Mouse (Mus musculus) retina, embryonic 14.5 days (tissue): ENCODE measurements at regions not wholly inside any gene's neighbourhood (a gene's known extent, or its start where the extent isn't known, plus 50 kb on each side); places are given as distances from the start of the nearest gene placed in this dataset.
A peak's percentile ranks its signal among the peaks of the same experiment; 100 is the strongest.

ENCODE experiments used
- DNase-seq: peaks from one replicate; pipeline ENCODE4 v3.0.0-alpha.2; 2015; ENCODE audit warnings: low spot score

- no peak for DNase-seq
Measured at GRCm38 (mm10) chr4:107736866-107737265, 52.8 kb upstream of the Dmrtb1 start.

DNA sequence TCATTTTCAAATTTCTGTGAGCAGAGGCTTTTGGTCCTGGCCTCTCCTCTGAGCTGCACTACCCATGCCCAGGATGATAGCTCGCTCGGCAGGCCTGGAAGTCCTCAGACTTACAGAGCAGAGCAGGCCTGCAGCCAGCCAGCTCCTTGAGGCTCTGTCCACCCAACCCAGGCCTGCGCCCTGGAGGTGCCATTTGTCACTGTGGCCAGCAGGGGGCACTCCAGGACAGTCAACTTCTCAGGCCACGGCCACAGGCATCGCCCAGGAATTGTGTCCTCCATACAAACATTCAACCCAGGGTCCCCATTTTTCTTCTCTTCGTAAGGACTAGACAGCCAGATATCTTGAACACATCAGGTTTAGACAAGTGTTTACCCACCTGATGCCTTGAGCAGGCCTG is 53.9 kb upstream of the Dmrtb1 start:
- DNase-seq = peak; percentile 95

DNA sequence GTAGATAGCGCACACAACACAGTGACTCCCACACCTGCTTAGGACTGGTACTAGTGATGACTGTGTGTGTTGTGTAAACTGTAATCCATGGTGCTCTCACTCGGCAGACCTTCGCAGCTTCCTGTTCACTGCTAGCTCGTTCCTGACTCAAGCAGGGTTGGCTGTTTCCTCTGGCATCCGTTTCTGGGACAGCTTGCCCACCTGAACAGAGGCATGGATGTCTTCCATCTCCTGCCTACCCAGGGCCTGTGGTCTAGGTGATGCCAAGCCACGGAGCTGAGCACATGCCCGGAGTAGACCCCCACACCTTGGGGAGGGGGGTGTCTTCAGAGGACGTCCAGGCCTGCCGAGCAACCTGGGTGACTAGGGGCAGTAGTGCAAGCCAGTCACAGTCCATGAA is 54.7 kb upstream of the Dmrtb1 start:
- DNase-seq = no peak

GRCm38 (mm10) chr4:107739789-107740405 is 55.9 kb upstream of the Dmrtb1 start:
- DNase-seq = no peak

- DNase-seq = no peak
Measured at GRCm38 (mm10) chr4:107743646-107744045, 58.4 kb upstream of the Lrp8 start.

DNA sequence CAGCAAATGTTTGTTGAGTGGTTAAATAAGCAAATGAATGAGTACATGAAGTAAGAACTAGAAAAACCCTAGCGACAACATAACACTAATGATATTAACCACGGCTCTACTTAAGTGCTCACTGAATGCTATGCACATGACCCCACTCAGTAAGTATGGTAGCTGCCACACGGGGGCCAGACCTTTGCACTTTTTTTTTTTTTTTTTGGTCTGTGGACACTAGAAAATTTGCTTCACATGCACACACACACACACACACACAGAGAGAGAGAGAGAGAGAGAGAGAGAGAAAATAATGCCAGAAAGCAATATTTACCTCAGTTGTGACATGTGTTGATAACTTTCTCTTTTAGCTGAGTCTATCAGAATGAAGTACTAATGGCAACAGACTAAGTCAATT is 55.7 kb upstream of the Lrp8 start:
- DNase-seq = no peak

DNA sequence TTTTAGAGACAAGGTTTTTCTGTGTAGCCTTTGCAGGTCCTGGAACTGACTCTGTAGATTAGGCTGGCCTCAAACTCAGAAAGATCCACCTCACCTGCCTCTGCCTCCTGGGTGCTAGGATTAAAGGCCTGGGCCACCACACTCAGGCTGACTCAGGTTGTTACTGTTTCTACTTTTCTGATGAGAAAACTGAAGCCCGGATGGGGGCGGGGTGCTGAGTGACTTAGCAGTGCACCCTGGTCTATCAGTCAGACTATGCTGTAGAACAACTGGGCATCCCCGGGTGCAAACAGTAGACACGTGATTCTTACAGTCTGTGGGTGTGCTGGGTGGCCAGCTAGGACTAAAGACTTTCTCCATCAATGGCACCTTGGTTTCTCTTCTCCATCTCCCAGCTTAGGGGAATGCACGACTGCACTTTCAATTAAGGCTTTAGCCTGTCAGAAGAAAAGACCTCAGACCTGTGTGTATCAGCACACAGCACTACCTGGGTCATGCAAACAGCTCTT is 55.1 kb upstream of the Lrp8 start:
- DNase-seq = no peak

DNA sequence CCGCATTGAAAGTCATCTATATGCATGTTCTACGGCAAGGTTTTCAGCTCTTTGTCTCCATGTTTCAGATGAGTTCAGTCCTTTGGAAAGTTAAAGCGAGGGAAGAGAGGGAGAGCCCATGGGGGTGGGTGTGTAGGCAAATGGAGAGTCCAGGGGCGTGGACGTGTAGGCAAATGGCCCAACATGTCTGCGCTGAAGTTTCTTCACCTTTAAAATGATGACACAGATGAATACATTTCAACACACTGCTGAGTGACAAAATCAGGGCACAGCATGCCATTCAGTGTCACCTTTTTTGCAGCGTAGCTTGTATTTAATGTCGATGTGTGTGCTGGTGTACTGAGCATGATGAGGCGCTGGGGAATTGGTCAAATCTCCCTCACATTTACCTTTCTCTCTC is 54.6 kb upstream of the Lrp8 start:
- no peak for DNase-seq

GRCm38 (mm10) chr4:107747907-107748628 is 54.0 kb upstream of the Lrp8 start:
- DNase-seq = no peak

DNA sequence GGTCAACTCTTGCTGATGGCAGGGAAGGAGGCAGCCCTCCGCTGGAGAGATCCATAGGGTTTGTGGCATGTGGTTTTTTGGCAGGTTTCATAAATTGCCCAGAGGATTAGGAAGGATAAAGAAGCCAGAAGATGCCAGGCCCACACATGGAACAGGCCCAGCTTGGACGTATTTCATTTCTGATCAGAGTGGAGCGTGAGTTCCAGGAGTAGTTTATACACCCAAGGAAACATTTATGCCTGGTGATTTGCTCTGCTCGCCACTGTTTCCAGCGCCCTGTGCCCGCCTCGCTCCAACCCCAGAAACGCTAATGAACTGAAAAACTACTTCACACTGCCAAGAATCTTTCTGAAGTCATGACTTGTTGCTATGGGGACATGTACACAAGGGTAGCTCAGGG is 53.0 kb upstream of the Lrp8 start:
- no peak for DNase-seq

DNA sequence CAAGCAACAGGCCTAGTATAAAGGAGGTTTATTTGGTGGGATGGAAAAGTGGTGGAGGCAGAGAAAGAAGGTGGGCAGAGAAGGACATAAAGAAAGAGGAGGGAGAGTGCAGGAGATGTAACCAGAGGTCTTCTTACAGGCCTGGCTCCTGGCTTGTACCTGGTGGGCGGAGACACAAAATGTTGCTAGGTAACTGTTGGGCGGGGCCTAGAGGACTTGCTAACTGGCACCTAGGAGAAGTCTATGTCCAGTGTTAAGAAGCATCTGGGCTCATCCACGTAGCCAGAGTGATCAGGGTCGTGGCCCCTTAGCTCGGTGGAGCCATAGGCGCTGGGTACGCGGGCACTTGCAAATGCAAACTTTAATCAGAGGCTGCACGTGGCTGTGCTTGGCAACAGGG is 52.0 kb upstream of the Lrp8 start:
- DNase-seq = no peak
